Mouse (Mus musculus) heart, adult 2 months (tissue): Measurements from ENCODE around the gene Fgfr2. TPM values are rescaled to one million over a fixed set of nuclear protein-coding genes. Genes with fewer than 3 reads are reported as not detected.

Experiments used
- DNase-seq, 2 experiments: peaks; one replicate each; pipeline ENCODE4 v3.0.0; 2021
- H3K27ac ChIP-seq: fragments of 200-600 bp; 2 replicates; pipeline ENCODE4 v1.8.1; 2022
- H3K27me3 ChIP-seq: fragments of 200-500 bp; 2 replicates; pipeline ENCODE4 v1.6.1; 2012; ENCODE audit warnings: mild to moderate bottlenecking, low read length, inconsistent platforms, mixed read lengths; ENCODE audit not compliant: control insufficient read depth, insufficient read depth
- H3K36me3 ChIP-seq: fragments of 200-500 bp; 2 replicates; pipeline ENCODE4 v1.6.1; 2012; ENCODE audit warnings: low read length, inconsistent platforms; ENCODE audit not compliant: control insufficient read depth, insufficient read depth
- H3K4me1 ChIP-seq: fragments of 200-500 bp; 2 replicates; pipeline ENCODE4 v1.6.1; 2011; ENCODE audit warnings: low read length; ENCODE audit not compliant: control insufficient read depth, insufficient read depth
- H3K4me3 ChIP-seq: fragments of 200-600 bp; 2 replicates; pipeline ENCODE4 v1.8.1; 2022
- H3K79me2 ChIP-seq: fragments of 200-500 bp; replicated peaks from 2 replicates; pipeline ENCODE4 v1.6.1; 2012; ENCODE audit warnings: mild to moderate bottlenecking, inconsistent platforms, low read length, moderate library complexity, mixed read lengths; ENCODE audit not compliant: control insufficient read depth, insufficient read depth
- H3K9ac ChIP-seq: fragments of 200-500 bp; 2 replicates; pipeline ENCODE4 v1.6.1; 2012; ENCODE audit warnings: low read depth, mild to moderate bottlenecking, control low read depth, inconsistent platforms, low read length, mixed read lengths
- CTCF ChIP-seq: fragments of 200-600 bp; IDR thresholded peaks from 2 replicates; pipeline ENCODE4 v1.8.1; 2022; ENCODE audit warnings: antibody characterized with exemption, mild to moderate bottlenecking, moderate library complexity
- EP300 ChIP-seq: fragments of 200-500 bp; IDR thresholded peaks from 2 replicates; pipeline ENCODE4 v1.6.1; 2011; ENCODE audit warnings: low read depth, low read length, control low read depth; ENCODE audit not compliant: insufficient read depth
- POLR2A ChIP-seq: fragments of 200-500 bp; IDR thresholded peaks from 2 replicates; pipeline ENCODE4 v1.6.1; 2011; ENCODE audit warnings: mild to moderate bottlenecking, low read depth, low read length, control low read depth; ENCODE audit not compliant: insufficient read depth
- WGBS: fragments of 180-500 bp; shearing (Covaris S2); methylation state at CpG from one replicate; pipeline ENCODE4 v1.1.7; 2018; 5-methylcytosine and 5-hydroxymethylcytosine counted together
- intact Hi-C: fragments of 180-260 bp; cut with DNase I; formaldehyde crosslinking; loops from one replicate; pipeline ENCODE4 v1.15.1; 2025
- polyA plus RNA-seq: library from polyadenylated mRNA; depleted of rRNA; stranded (reverse); fragments of >200 nt; gene quantifications from 2 replicates; pipeline ENCODE4 v1.2.3, GENCODE M21; 2012
- total RNA-seq, 2 experiments: library from RNA; stranded (reverse); gene quantifications; 2 replicates each; pipeline ENCODE4 v1.2.3; 2021

The Fgfr2 gene
- total and polyA plus RNA-seq, 3 experiments: 1.1 to 2.0 (median 1.3) TPM

DNA sequence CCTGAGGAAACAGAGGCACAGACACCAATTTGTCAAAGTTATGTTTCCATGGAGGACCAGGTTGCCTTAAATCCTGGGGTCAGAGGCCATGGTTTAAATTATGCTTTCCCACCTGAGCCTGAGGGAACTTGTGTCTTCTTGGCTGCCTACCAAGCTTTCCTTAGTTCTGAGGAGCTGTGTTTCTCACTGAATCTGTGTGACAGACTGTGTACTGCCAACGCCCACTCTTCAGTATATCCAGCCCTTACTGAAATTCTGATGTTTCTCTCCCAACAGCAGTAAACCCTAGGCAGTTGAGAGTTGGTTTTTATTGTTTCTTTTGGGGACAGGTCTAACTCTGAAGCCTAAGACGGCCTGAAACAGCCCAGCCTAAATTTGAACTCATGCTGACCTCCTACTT lies 529.4 kb downstream of the Fgfr2 start:
- 68% methylated on average over 2 of the region's 2 CpGs for WGBS
- H3K4me3 ChIP-seq: no peak overlapping the region
- peaks cover 2% of the 10 kb centered on the region for H3K4me1 ChIP-seq
- no peak for TF ChIP-seq POLR2A
- H3K36me3 ChIP-seq: no peaks in the 10 kb centered on the region
- H3K9ac ChIP-seq: no peak overlapping the region
- no peak for DNase-seq
- H3K27me3 ChIP-seq: peaks cover 16% of the 10 kb centered on the region
- no peak overlapping the region for H3K27ac ChIP-seq
- intact Hi-C loops: no loop called here
- no peaks in the 10 kb centered on the region for H3K79me2 ChIP-seq

- no peaks in the 10 kb centered on the region; the same call in 1 of the 2 replicates for H3K27me3 ChIP-seq
- intact Hi-C loops: no loop called here
- no peaks in the 10 kb centered on the region for H3K36me3 ChIP-seq
- TF ChIP-seq POLR2A: no peak
- no peak overlapping the region for H3K9ac ChIP-seq
- H3K27ac ChIP-seq: no peak overlapping the region
- 40% methylated on average over 5 of the region's 5 CpGs for WGBS
- no peak overlapping the region for H3K4me3 ChIP-seq
- no peak for DNase-seq
- H3K4me1 ChIP-seq: peaks cover 2% of the 10 kb centered on the region
- H3K79me2 ChIP-seq: no peaks in the 10 kb centered on the region
Observed at GRCm38 (mm10) chr7:132589610-132590009, 533.5 kb downstream of the Fgfr2 start.

DNA sequence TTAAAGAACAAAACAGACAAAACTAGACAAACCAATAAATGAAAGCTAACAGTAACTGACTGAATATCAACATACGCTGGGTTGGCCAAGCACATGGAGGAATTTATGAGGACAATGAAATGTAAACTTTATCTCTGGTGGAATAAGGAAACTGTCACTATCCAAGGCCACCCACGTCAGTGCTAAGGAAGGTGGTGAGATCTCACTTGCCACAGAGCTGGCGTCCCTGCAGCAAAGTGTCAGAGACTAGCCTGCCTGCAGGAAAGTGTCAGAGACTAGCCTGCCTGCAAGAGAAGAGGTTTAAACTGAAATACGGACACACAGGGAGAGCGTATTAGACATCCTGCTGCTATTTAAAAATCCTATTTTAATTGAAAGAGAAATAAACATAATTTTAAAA lies 536.0 kb downstream of the Fgfr2 start:
- Histone ChIP-seq H3K79me2 (no peaks in the 10 kb centered on the region), H3K4me3 (no peak overlapping the region), H3K27ac (no peak overlapping the region), H3K9ac (no peak overlapping the region), H3K27me3 (no peaks in the 10 kb centered on the region; the same call in 1 of the 2 replicates), H3K36me3 (no peaks in the 10 kb centered on the region), H3K4me1 (peaks cover 2% of the 10 kb centered on the region)
- DNase-seq: no peak
- WGBS: 67% methylated on average over 5 of the region's 5 CpGs
- intact Hi-C loops: no loop called here
- TF ChIP-seq CTCF (no peak), EP300 (no peak), POLR2A (no peak)

DNA sequence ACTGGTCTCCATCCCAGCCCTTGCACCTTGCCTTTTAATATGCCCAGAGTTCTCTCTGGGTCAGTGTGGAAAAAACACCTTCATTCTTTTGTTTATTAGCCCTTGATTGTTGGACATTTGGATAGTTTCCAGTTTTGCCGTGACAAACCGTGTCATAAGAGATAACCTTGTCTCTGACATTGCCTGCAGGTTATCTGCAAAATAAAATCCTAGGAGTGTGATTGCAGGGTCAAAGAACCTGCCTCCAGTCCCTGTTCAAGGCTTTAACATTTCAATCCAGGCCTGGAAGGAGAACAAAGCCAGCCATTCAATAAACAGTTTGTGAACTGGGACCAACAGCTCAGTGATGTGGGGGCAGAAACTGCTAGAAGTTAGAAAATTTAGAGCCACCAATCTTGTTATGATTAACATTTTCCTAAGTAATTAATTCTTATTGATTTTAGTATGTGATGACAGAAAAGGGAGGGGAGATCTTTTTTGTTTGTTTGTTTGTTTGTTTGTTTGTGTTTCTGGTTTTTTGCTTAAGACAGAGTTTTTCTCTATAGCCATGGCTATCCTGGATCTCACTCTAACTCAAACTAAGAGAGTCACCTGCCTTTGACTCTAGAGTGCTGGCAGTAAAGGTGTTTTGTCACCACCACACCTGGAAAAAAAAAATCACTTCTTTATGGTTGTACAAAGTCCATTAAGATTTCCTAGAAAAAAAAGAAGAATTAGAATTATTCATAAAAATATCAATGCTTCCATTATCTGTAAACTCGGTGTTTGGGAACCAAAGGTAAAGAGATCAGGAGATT lies 537.3 kb downstream of the Fgfr2 start:
- DNase-seq: no peak
- Histone ChIP-seq H3K27ac (no peak overlapping the region), H3K27me3 (no peaks in the 10 kb centered on the region; the same call in 1 of the 2 replicates), H3K36me3 (no peaks in the 10 kb centered on the region), H3K9ac (no peak overlapping the region), H3K79me2 (no peaks in the 10 kb centered on the region), H3K4me3 (no peak overlapping the region), H3K4me1 (peaks cover 2% of the 10 kb centered on the region)
- intact Hi-C loops: no loop called here
- no peak for TF ChIP-seq CTCF
- TF ChIP-seq POLR2A: no peak
- no peak for TF ChIP-seq EP300
- 29% methylated on average over 3 of the region's 3 CpGs for WGBS

- H3K4me1 ChIP-seq: peaks cover 1% of the 10 kb centered on the region; the same call in 1 of the 2 replicates
- intact Hi-C loops: no loop called here
- H3K79me2 ChIP-seq: no peaks in the 10 kb centered on the region
- no peak overlapping the region for H3K4me3 ChIP-seq
- H3K27me3 ChIP-seq: no peaks in the 10 kb centered on the region; the same call in 1 of the 2 replicates
- no peaks in the 10 kb centered on the region for H3K36me3 ChIP-seq
- 85% methylated on average over 2 of the region's 2 CpGs for WGBS
- no peak overlapping the region for H3K9ac ChIP-seq
- no peak for DNase-seq
- no peak overlapping the region for H3K27ac ChIP-seq
- TF ChIP-seq CTCF: no peak
- no peak for TF ChIP-seq POLR2A
- no peak for TF ChIP-seq EP300
Observed at GRCm38 (mm10) chr7:132581441-132581840, 541.7 kb downstream of the Fgfr2 start.

DNA sequence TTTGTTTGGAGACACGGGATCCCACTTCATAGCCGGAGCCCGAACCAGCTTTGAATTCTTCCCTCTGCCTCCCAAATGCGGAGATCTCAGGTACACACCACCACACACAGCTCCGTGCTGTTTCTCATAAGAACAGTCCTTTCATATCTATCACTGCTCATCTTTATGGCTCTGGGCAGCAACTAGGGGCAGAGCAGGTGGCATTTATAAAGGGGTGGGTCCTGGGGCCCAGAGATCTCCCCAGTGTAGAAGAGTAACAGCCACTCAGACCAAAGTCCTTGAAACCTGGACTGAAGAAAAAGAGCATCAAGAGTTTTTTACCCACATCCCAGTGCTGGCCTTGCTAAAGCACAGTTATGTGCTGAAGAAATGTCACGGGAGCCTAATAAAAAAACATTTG lies 542.6 kb downstream of the Fgfr2 start:
- H3K4me3 ChIP-seq: no peak overlapping the region
- no peak for DNase-seq
- 60% methylated on average over 6 of the region's 6 CpGs for WGBS
- H3K9ac ChIP-seq: no peak overlapping the region
- no peaks in the 10 kb centered on the region; the same call in 1 of the 2 replicates for H3K27me3 ChIP-seq
- no peak overlapping the region for H3K27ac ChIP-seq
- intact Hi-C loops: no loop called here
- no peaks in the 10 kb centered on the region for H3K36me3 ChIP-seq
- H3K79me2 ChIP-seq: no peaks in the 10 kb centered on the region
- TF ChIP-seq EP300: no peak
- no peak for TF ChIP-seq CTCF
- no peak for TF ChIP-seq POLR2A
- H3K4me1 ChIP-seq: peaks cover 1% of the 10 kb centered on the region; the same call in 1 of the 2 replicates
